Mouse (Mus musculus) neural tube, embryonic 11.5 days (tissue): ENCODE measurements around the gene Lcn6. TPM values are rescaled to one million over a fixed set of nuclear protein-coding genes. Genes with fewer than 3 reads are reported as not detected.
"Not testable (repeated sequence)": the region's sequence is repeated elsewhere in the genome, so short reads cannot be mapped to it uniquely, and the experiment has no call there.

ENCODE experiments used
- ATAC-seq: fragments of 200-750 bp; cut with Nextera tagmentation; 2 replicates; pipeline ENCODE4 v1.8.0; 2017; ENCODE audit warnings: moderate number of reproducible peaks, mild to moderate bottlenecking, moderate TSS enrichment, moderate library complexity; ENCODE audit not compliant: insufficient read depth, low FRiP score, low TSS enrichment
- DNase-seq: peaks from one replicate; pipeline ENCODE4 v3.0.0-alpha.2; 2015; ENCODE audit warnings: low spot score
- H3K27ac ChIP-seq: fragments of 300-500 bp; sonication (generic); 2 replicates; pipeline ENCODE4 v1.5.1; 2014; ENCODE audit warnings: low read depth, mild to moderate bottlenecking, low read length
- H3K27me3 ChIP-seq: fragments of 300-500 bp; sonication (generic); 2 replicates; pipeline ENCODE4 v1.6.1; 2014; ENCODE audit warnings: mild to moderate bottlenecking, low read length, mixed read lengths; ENCODE audit not compliant: control insufficient read depth, insufficient read depth
- H3K36me3 ChIP-seq: fragments of 300-500 bp; sonication (generic); 2 replicates; pipeline ENCODE4 v1.6.1; 2014; ENCODE audit warnings: mild to moderate bottlenecking, low read length, moderate library complexity, mixed read lengths; ENCODE audit not compliant: control insufficient read depth, insufficient read depth
- H3K4me1 ChIP-seq: fragments of 300-500 bp; sonication (generic); 2 replicates; pipeline ENCODE4 v1.6.1; 2014; ENCODE audit warnings: low read length, mixed read lengths; ENCODE audit not compliant: control insufficient read depth, insufficient read depth
- H3K4me2 ChIP-seq: fragments of 300-500 bp; sonication (generic); 2 replicates; pipeline ENCODE4 v1.6.1; 2014; ENCODE audit warnings: low read depth, mild to moderate bottlenecking, moderate library complexity
- H3K4me3 ChIP-seq: fragments of 300-500 bp; sonication (generic); 2 replicates; pipeline ENCODE4 v1.5.1; 2014; ENCODE audit warnings: low read depth, low read length
- H3K9ac ChIP-seq: fragments of 300-500 bp; sonication (generic); 2 replicates; pipeline ENCODE4 v1.6.1; 2014; ENCODE audit warnings: mild to moderate bottlenecking, low read length
- H3K9me3 ChIP-seq: fragments of 300-500 bp; sonication (generic); 2 replicates; pipeline ENCODE4 v1.6.1; 2016; ENCODE audit warnings: low read length; ENCODE audit not compliant: control insufficient read depth
- WGBS: fragments of 180-500 bp; shearing (Covaris S2); extraction: QIAGEN DNeasy Blood & Tissue Kit; methylation state at CpG from one replicate; pipeline ENCODE4 v1.1.7; 2014; 5-methylcytosine and 5-hydroxymethylcytosine counted together
- polyA plus RNA-seq: library from polyadenylated mRNA; unstranded; fragments of >200 nt; fragmentation: Nextera tagmentation; extraction: Ambion mirVana; gene quantifications from 2 replicates; pipeline ENCODE4 v1.2.1, GENCODE M21; 2014

Gene Lcn6
- polyA plus RNA-seq, 1 experiment from 2014 or later = not detected

GRCm38 (mm10) chr2:25709056-25709455 is 32.5 kb downstream of the Lcn6 start:
- H3K4me3 ChIP-seq, H3K27ac ChIP-seq, H3K4me2 ChIP-seq, DNase-seq, H3K9me3 ChIP-seq, H3K9ac ChIP-seq, H3K36me3 ChIP-seq, H3K27me3 ChIP-seq, H3K4me1 ChIP-seq, ATAC-seq: not testable (repeated sequence)
- 94% methylated on average over 1 of the region's 1 CpGs for WGBS

GRCm38 (mm10) chr2:25709791-25710190 is 33.2 kb downstream of the Lcn6 start:
- H3K27me3 ChIP-seq, DNase-seq, H3K9ac ChIP-seq, H3K4me2 ChIP-seq, ATAC-seq, H3K9me3 ChIP-seq, H3K4me1 ChIP-seq, H3K36me3 ChIP-seq, H3K27ac ChIP-seq, H3K4me3 ChIP-seq: not testable (repeated sequence)
- WGBS = 81% methylated on average over 2 of the region's 2 CpGs

GRCm38 (mm10) chr2:25711641-25712040 is 35.1 kb downstream of the Lcn6 start:
- H3K27ac ChIP-seq = not testable (repeated sequence)

GRCm38 (mm10) chr2:25717222-25717621 is 40.6 kb downstream of the Lcn6 start:
- Histone ChIP-seq H3K27me3 (no peaks in the 10 kb centered on the region), H3K36me3 (no peaks in the 10 kb centered on the region), H3K4me1 (no peaks in the 10 kb centered on the region), H3K9me3 (no peaks in the 10 kb centered on the region), H3K4me2 (no peak overlapping the region), H3K9ac (no peak overlapping the region), H3K4me3 (no peak overlapping the region), H3K27ac (no peak overlapping the region)
- DNase-seq (no peak), ATAC-seq (no peak)

More at GRCm38 (mm10) chr2:25711641-25712040, 35.1 kb downstream of the Lcn6 start:
- H3K4me2 ChIP-seq, H3K9ac ChIP-seq, H3K9me3 ChIP-seq, H3K36me3 ChIP-seq, H3K27me3 ChIP-seq, ATAC-seq, H3K4me1 ChIP-seq, DNase-seq, H3K4me3 ChIP-seq: not testable (repeated sequence)
- 9% methylated on average over 3 of the region's 3 CpGs for WGBS

Other genes with a start within 250 kb of the Lcn6 start
- 5.0 and 5.6 TPM in 2 replicates for gene Abca2, start 248.1 kb upstream of the Lcn6 start, polyA plus RNA-seq
- gene Clic3, start 219.9 kb upstream of the Lcn6 start, polyA plus RNA-seq = 0.72 and 0.89 TPM in 2 replicates
- 22.0 and 26.3 TPM in 2 replicates for gene Paxx, start 215.7 kb upstream of the Lcn6 start, polyA plus RNA-seq
- gene Ptgds, start 206.7 kb upstream of the Lcn6 start, polyA plus RNA-seq = 0.43 TPM in 1 of 2 replicates, not detected in the other
- not detected in 2 replicates for gene Lcn12, start 182.9 kb upstream of the Lcn6 start, polyA plus RNA-seq
- gene Fbxw5, start 176.0 kb upstream of the Lcn6 start, polyA plus RNA-seq = 82.4 and 88.3 TPM in 2 replicates
- 4.4 and 5.1 TPM in 2 replicates for gene C8g, start 175.1 kb upstream of the Lcn6 start, polyA plus RNA-seq
- gene Traf2, start 129.8 kb upstream of the Lcn6 start, polyA plus RNA-seq = 29.5 and 34.7 TPM in 2 replicates
- 340 and 345 TPM in 2 replicates for gene Edf1, start 118.9 kb upstream of the Lcn6 start, polyA plus RNA-seq
- 1.5 and 4.4 TPM in 2 replicates for gene Mamdc4, start 101.9 kb upstream of the Lcn6 start, polyA plus RNA-seq
- gene Phpt1, start 101.6 kb upstream of the Lcn6 start, polyA plus RNA-seq = 161 and 167 TPM in 2 replicates
- 0.19 and 0.46 TPM in 2 replicates for gene Ajm1, start 95.0 kb upstream of the Lcn6 start, polyA plus RNA-seq
- 62.3 and 64.4 TPM in 2 replicates for gene Rabl6, start 68.3 kb upstream of the Lcn6 start, polyA plus RNA-seq
- 0.20 and 0.30 TPM in 2 replicates for gene Ccdc183, start 59.1 kb upstream of the Lcn6 start, polyA plus RNA-seq
- gene Tmem141, start 54.8 kb upstream of the Lcn6 start, polyA plus RNA-seq = 18.0 and 20.5 TPM in 2 replicates
- gene Fcna, start 48.8 kb upstream of the Lcn6 start, polyA plus RNA-seq = 0.96 and 1.5 TPM in 2 replicates
- not detected in 2 replicates for gene Lcn8, start 23.7 kb upstream of the Lcn6 start, polyA plus RNA-seq
- gene Lcn5, start 18.8 kb upstream of the Lcn6 start, polyA plus RNA-seq = not detected in 2 replicates
- not detected in 2 replicates for gene Lcn10, start 5.9 kb downstream of the Lcn6 start, polyA plus RNA-seq
- not detected in 2 replicates for gene Obp2a, start 23.3 kb downstream of the Lcn6 start, polyA plus RNA-seq
- 64.5 and 68.2 TPM in 2 replicates for gene Bmyc, start 30.0 kb downstream of the Lcn6 start, polyA plus RNA-seq
- gene Obp2b, start 60.2 kb downstream of the Lcn6 start, polyA plus RNA-seq = not detected in 2 replicates
- not detected in 2 replicates for gene Lcn3, start 88.8 kb downstream of the Lcn6 start, polyA plus RNA-seq
- not detected in 2 replicates for gene Lcn11, start 100.2 kb downstream of the Lcn6 start, polyA plus RNA-seq
- not detected in 2 replicates for gene Gm13539, start 105.5 kb downstream of the Lcn6 start, polyA plus RNA-seq
- not detected in 2 replicates for gene Glt6d1, start 139.1 kb downstream of the Lcn6 start, polyA plus RNA-seq
- not detected in 2 replicates for gene Lcn9, start 146.4 kb downstream of the Lcn6 start, polyA plus RNA-seq
- not detected in 2 replicates for gene Sohlh1, start 170.5 kb downstream of the Lcn6 start, polyA plus RNA-seq
- 0.45 and 2.2 TPM in 2 replicates for gene Kcnt1, start 186.9 kb downstream of the Lcn6 start, polyA plus RNA-seq